Mouse (Mus musculus) cerebellum, adult 2 months (tissue): ENCODE results near the gene Pbld1.

ENCODE experiments used
- CTCF ChIP-seq: fragments of 200-500 bp; IDR thresholded peaks from 2 replicates; pipeline ENCODE4 v1.5.1; 2011; ENCODE audit warnings: low read depth, mild to moderate bottlenecking, control low read depth, low read length, moderate library complexity, borderline replicate concordance; ENCODE audit not compliant: insufficient read depth
- POLR2A ChIP-seq: fragments of 200-500 bp; IDR thresholded peaks from 2 replicates; pipeline ENCODE4 v1.6.1; 2011; ENCODE audit warnings: low read length, control low read depth, borderline replicate concordance; ENCODE audit not compliant: insufficient read depth

DNA sequence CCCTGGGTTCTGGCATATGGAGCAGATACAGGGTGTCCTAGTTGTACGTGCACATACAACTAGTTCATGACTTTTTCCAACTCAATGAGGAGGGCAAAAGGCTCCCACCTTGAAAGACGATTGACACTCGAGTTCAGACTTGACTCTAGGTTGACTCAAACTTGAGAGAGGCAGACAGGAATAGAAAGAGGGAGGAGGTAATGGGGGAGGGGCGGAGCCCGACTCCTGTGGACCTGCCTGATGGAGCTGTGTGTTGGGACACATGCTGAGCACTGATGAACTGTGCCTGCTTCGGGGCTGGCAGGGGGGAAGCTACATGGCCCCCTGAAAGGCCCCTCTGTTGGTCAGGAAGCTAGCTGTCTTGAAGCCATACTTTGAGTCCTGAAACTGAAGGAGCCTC, 7.0 kb upstream of the Pbld1 start:
- TF ChIP-seq CTCF (no peak), POLR2A (no peak)
